27 mouse cellular contexts compared by ENCODE assay signal in the genomic region with DNA sequence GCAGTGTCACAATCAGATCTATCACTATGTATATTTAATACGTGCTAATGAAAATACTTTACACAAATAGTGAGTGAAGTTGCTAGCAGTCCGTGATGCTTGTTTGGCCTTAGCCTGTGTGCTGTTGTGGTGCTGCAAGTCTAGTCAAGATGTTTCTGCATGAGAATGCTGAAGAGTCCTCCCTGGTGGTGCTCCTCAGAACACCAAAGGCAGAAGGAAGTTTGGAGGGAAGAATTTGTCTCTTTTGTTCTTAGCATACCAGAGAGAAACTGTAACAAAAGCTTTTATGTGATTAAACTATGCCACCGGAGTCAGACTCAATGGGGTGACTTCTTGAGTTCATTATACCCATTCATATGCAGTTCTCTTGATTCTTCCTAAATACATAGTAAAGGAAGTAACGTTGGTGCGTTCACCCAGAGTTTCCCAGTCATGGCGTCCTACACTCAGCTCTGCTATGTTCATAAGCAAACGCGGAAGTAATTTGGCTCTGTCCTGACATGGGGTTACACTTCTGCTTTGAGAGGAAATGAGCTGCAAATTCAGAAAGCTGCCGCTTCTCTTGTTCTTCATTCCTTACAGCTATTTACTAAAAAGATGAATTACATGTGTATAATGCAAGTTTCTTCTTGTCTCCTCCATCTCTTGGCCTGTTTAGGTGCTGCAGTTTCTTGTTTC. TPM values are rescaled to one million over a fixed set of nuclear protein-coding genes. Genes with fewer than 3 reads are reported as not detected.
DNase-seq lines count a peak whose midpoint lies in the region; ATAC-seq lines count a peak whose summit lies in the region.
"Had no signal": no experiment of that assay in that cellular context is flagged by ENCODE, and none has a peak within 500 bp of the region (broad histone marks: within the 10 kb centered on the region; RNA-seq: fewer than 3 reads in every experiment).

No protein-coding gene starts in this region.

- H3K27ac ChIP-seq in embryonic facial prominence, embryonic 14.5 days (replicated peaks; ENCODE audit: low read depth, low read length): no peak overlapping the region
- no peak overlapping the region for H3K27ac ChIP-seq in embryonic facial prominence, embryonic 10.5 days (replicated peaks)
- H3K27ac ChIP-seq: embryonic facial prominence, embryonic 13.5 days; forebrain, embryonic 13.5 days; heart, embryonic 10.5 days; heart, embryonic 15.5 days; hindbrain, embryonic 13.5 days; hindbrain, postnatal 0 days had no signal

- no peak for ATAC-seq in embryonic facial prominence, embryonic 14.5 days (ENCODE audit: low read depth)
- ATAC-seq: CD4-positive, CD25-positive, alpha-beta regulatory T cell, adult 4 months; forebrain, embryonic 13.5 days; forebrain, postnatal 0 days; hindbrain, postnatal 0 days had no signal

- WGBS in embryonic facial prominence, embryonic 14.5 days: 79% methylated on average over 9 of the region's 9 CpGs
- 85% methylated on average over 9 of the region's 9 CpGs for WGBS in embryonic facial prominence, embryonic 10.5 days

- DNase-seq in embryonic facial prominence, embryonic 14.5 days (ENCODE audit: low spot score): peak; percentile 20
- no peak for DNase-seq in embryonic facial prominence, embryonic 10.5 days (ENCODE audit: low spot score)
- DNase-seq in ES-CJ7 (ENCODE audit: low read depth, low spot score) (peak; percentile 93), ZHBTc4 (ENCODE audit: low read depth, low spot score) (peak; percentile 96)
- DNase-seq in thymus, postnatal 4 days: no peak
- no peak for DNase-seq in Muller cell, postnatal 12 days (ENCODE audit: inconsistent ontology term)
- DNase-seq in urinary bladder, adult 2 months (ENCODE audit: low spot score): no peak
- DNase-seq: adrenal gland, adult 8-10 months; adrenal gland, postnatal 36 days; B cell, adult 2 months; cerebellum, adult 11 months; cerebellum, adult 8-10 months; cerebellum, postnatal 14 days; embryo, embryonic 11 days; forebrain, postnatal 0 days; gastrocnemius, postnatal 14 days; heart, adult 18-20 months; heart, postnatal 14 days; kidney, adult 11 months had no signal

- H3K9me3 ChIP-seq in embryonic facial prominence, embryonic 14.5 days (ENCODE audit: control insufficient read depth, low read length): no peaks in the 10 kb centered on the region
- no peaks in the 10 kb centered on the region for H3K9me3 ChIP-seq in embryonic facial prominence, embryonic 10.5 days
- H3K9me3 ChIP-seq: embryonic facial prominence, embryonic 13.5 days; forebrain, embryonic 13.5 days; G1E; heart, embryonic 10.5 days; heart, embryonic 15.5 days; hindbrain, embryonic 13.5 days had no signal

- H3K9ac ChIP-seq in embryonic facial prominence, embryonic 14.5 days (ENCODE audit: low read depth, low read length): no peak overlapping the region
- H3K9ac ChIP-seq: embryonic facial prominence, embryonic 13.5 days; forebrain, embryonic 13.5 days; forebrain, postnatal 0 days; heart, embryonic 15.5 days; hindbrain, embryonic 13.5 days had no signal

- H3K4me3 ChIP-seq in embryonic facial prominence, embryonic 14.5 days (ENCODE audit: low read depth, low read length): no peak overlapping the region
- no peak overlapping the region for H3K4me3 ChIP-seq in embryonic facial prominence, embryonic 10.5 days
- H3K4me3 ChIP-seq: embryonic facial prominence, embryonic 13.5 days; forebrain, embryonic 13.5 days; heart, embryonic 10.5 days; heart, embryonic 15.5 days; hindbrain, embryonic 13.5 days had no signal

- no peak overlapping the region for H3K4me2 ChIP-seq in embryonic facial prominence, embryonic 14.5 days (ENCODE audit: low read depth, low read length)
- H3K4me2 ChIP-seq: embryonic facial prominence, embryonic 13.5 days; forebrain, embryonic 13.5 days; heart, embryonic 15.5 days; hindbrain, embryonic 13.5 days had no signal

- no peaks in the 10 kb centered on the region for H3K4me1 ChIP-seq in embryonic facial prominence, embryonic 14.5 days (ENCODE audit: control insufficient read depth, insufficient read depth, low read length)
- H3K4me1 ChIP-seq in embryonic facial prominence, embryonic 10.5 days: no peaks in the 10 kb centered on the region
- H3K4me1 ChIP-seq: embryonic facial prominence, embryonic 13.5 days; forebrain, embryonic 13.5 days; heart, embryonic 10.5 days; heart, embryonic 15.5 days; hindbrain, embryonic 13.5 days had no signal

- H3K36me3 ChIP-seq in embryonic facial prominence, embryonic 14.5 days (ENCODE audit: control insufficient read depth, insufficient read depth, low read length): peaks cover 90% of the 10 kb centered on the region
- peaks cover 99% of the 10 kb centered on the region for H3K36me3 ChIP-seq in embryonic facial prominence, embryonic 10.5 days (replicated peaks)

- H3K27me3 ChIP-seq in embryonic facial prominence, embryonic 14.5 days (replicated peaks; ENCODE audit: control insufficient read depth, insufficient read depth, low read length): no peaks in the 10 kb centered on the region
- H3K27me3 ChIP-seq in embryonic facial prominence, embryonic 10.5 days (replicated peaks; ENCODE audit: low read depth, poor library complexity, severe bottlenecking): no peaks in the 10 kb centered on the region
- H3K27me3 ChIP-seq: embryonic facial prominence, embryonic 13.5 days; forebrain, embryonic 13.5 days; heart, embryonic 15.5 days; hindbrain, embryonic 13.5 days had no signal

RNA-seq across cellular contexts. Expression of gene Nup205, which starts 59.0 kb away (rescaled TPM):
- 38.0 and 39.4 TPM in 2 replicates for polyA plus RNA-seq in embryonic facial prominence, embryonic 14.5 days (2014; fragmentation: Nextera tagmentation; extraction: Ambion mirVana)
- polyA plus RNA-seq in embryonic facial prominence, embryonic 10.5 days (2016; fragmentation: Nextera tagmentation; extraction: Ambion mirVana): 55.4 and 58.6 TPM in 2 replicates
- polyA plus RNA-seq in urinary bladder, adult 2 months (2012; rRNA removed): 15.8 and 19.3 TPM in 2 replicates

Comparison
In these comparisons a context has a peak if more than half of its experiments do, and no peak if none do; other contexts are left out.
1. DNase-seq: peak in embryonic facial prominence, embryonic 14.5 days (single experiment), ES-CJ7 (single experiment) and ZHBTc4 (single experiment); none in embryonic facial prominence, embryonic 10.5 days (single experiment), thymus, postnatal 4 days (single experiment), Muller cell, postnatal 12 days (single experiment) and urinary bladder, adult 2 months (single experiment).